Mouse (Mus musculus) hindbrain, embryonic 14.5 days (tissue): ENCODE results near the gene Jag2. TPM values are rescaled to one million over a fixed set of nuclear protein-coding genes. Genes with fewer than 3 reads are reported as not detected.

Experiments used
- ATAC-seq: fragments of 200-750 bp; cut with Nextera tagmentation; 2 replicates; pipeline ENCODE4 v1.8.0; 2017; ENCODE audit warnings: moderate number of reproducible peaks, mild to moderate bottlenecking, moderate TSS enrichment, moderate library complexity; ENCODE audit not compliant: low FRiP score
- DNase-seq: peaks from one replicate; pipeline ENCODE4 v3.0.0-alpha.2; 2015; ENCODE audit warnings: low spot score
- H3K27ac ChIP-seq: fragments of 300-500 bp; sonication (generic); 2 replicates; pipeline ENCODE4 v1.5.1; 2014; ENCODE audit warnings: mild to moderate bottlenecking, moderate library complexity
- H3K27me3 ChIP-seq: fragments of 300-500 bp; sonication (generic); 2 replicates; pipeline ENCODE4 v1.6.1; 2014; ENCODE audit warnings: mild to moderate bottlenecking, low read length, mixed read lengths; ENCODE audit not compliant: control insufficient read depth, insufficient read depth
- H3K36me3 ChIP-seq: fragments of 300-500 bp; sonication (generic); replicated peaks from 2 replicates; pipeline ENCODE4 v1.6.1; 2014; ENCODE audit not compliant: control insufficient read depth, insufficient read depth
- H3K4me1 ChIP-seq: fragments of 300-500 bp; sonication (generic); replicated peaks from 2 replicates; pipeline ENCODE4 v1.6.1; 2014; ENCODE audit warnings: antibody characterized with exemption, low read length, mixed read lengths; ENCODE audit not compliant: control insufficient read depth, insufficient read depth
- H3K4me2 ChIP-seq: fragments of 300-500 bp; sonication (generic); replicated peaks from 2 replicates; pipeline ENCODE4 v1.6.1; 2014; ENCODE audit warnings: mild to moderate bottlenecking, moderate library complexity
- H3K4me3 ChIP-seq: fragments of 300-500 bp; sonication (generic); replicated peaks from 2 replicates; pipeline ENCODE4 v1.5.1; 2014; ENCODE audit warnings: mild to moderate bottlenecking, low read length
- H3K9ac ChIP-seq: fragments of 300-500 bp; sonication (generic); 2 replicates; pipeline ENCODE4 v1.6.1; 2014
- H3K9me3 ChIP-seq: fragments of 300-500 bp; sonication (generic); 2 replicates; pipeline ENCODE4 v1.6.1; 2016; ENCODE audit warnings: low read length; ENCODE audit not compliant: control insufficient read depth
- WGBS: fragments of 180-500 bp; shearing (Covaris S2); extraction: QIAGEN DNeasy Blood & Tissue Kit; methylation state at CpG from one replicate; pipeline ENCODE4 v1.1.7; 2014; 5-methylcytosine and 5-hydroxymethylcytosine counted together
- polyA plus RNA-seq: library from polyadenylated mRNA; unstranded; fragments of >200 nt; fragmentation: Nextera tagmentation; extraction: Ambion mirVana; gene quantifications from 2 replicates; pipeline ENCODE4 v1.2.1, GENCODE M21; 2014

Gene Jag2
- polyA plus RNA-seq, 1 experiment from 2014 or later: 16.1 TPM

- Histone ChIP-seq H3K4me2 (no peak within 1 kb of the TSS), H3K4me3 (no peak within 1 kb of the TSS), H3K9me3 (no peaks in the 10 kb centered on the region), H3K27ac (no peak within 1 kb of the TSS), H3K4me1 (peaks cover 9% of the 10 kb centered on the region; the same call in 1 of the 2 replicates), H3K9ac (no peak within 1 kb of the TSS), H3K36me3 (no peaks in the 10 kb centered on the region), H3K27me3 (peaks cover 4% of the 10 kb centered on the region; the same call in 1 of the 2 replicates)
- no peak for ATAC-seq
- 69% methylated on average over 13 of the region's 13 CpGs for WGBS
- no peak for DNase-seq
Measured at GRCm38 (mm10) chr12:112868178-112869087, 61.1 kb downstream of the Jag2 start, which contains the start of gene Gpr132. TSS of gene Gpr132 (minus strand) at chr12:112868228.

- no peaks in the 10 kb centered on the region for H3K36me3 ChIP-seq
- peaks cover 4% of the 10 kb centered on the region; the same call in 1 of the 2 replicates for H3K27me3 ChIP-seq
- DNase-seq: no peak
- H3K4me1 ChIP-seq: peaks cover 9% of the 10 kb centered on the region; the same call in 1 of the 2 replicates
- H3K27ac ChIP-seq: no peak overlapping the region
- no peak for ATAC-seq
- H3K4me2 ChIP-seq: no peak overlapping the region
- H3K4me3 ChIP-seq: no peak overlapping the region
- H3K9me3 ChIP-seq: no peaks in the 10 kb centered on the region
- no peak overlapping the region for H3K9ac ChIP-seq
- WGBS: 84% methylated on average over 7 of the region's 7 CpGs
Measured at GRCm38 (mm10) chr12:112867106-112867674, 62.4 kb downstream of the Jag2 start.

GRCm38 (mm10) chr12:112866467-112867080, 63.0 kb downstream of the Jag2 start:
- no peak overlapping the region for H3K4me2 ChIP-seq
- peaks cover 4% of the 10 kb centered on the region; the same call in 1 of the 2 replicates for H3K27me3 ChIP-seq
- 79% methylated on average over 8 of the region's 8 CpGs for WGBS
- no peaks in the 10 kb centered on the region for H3K9me3 ChIP-seq
- no peaks in the 10 kb centered on the region for H3K36me3 ChIP-seq
- no peak overlapping the region for H3K27ac ChIP-seq
- no peak overlapping the region for H3K9ac ChIP-seq
- H3K4me3 ChIP-seq: no peak overlapping the region
- no peak for ATAC-seq
- peaks cover 9% of the 10 kb centered on the region; the same call in 1 of the 2 replicates for H3K4me1 ChIP-seq
- no peak for DNase-seq

GRCm38 (mm10) chr12:112864804-112865203, 64.8 kb downstream of the Jag2 start:
- ATAC-seq (no peak), DNase-seq (no peak)
- Histone ChIP-seq H3K4me1 (peaks cover 4% of the 10 kb centered on the region; the same call in 1 of the 2 replicates), H3K27ac (no peak overlapping the region), H3K27me3 (no peaks in the 10 kb centered on the region), H3K36me3 (no peaks in the 10 kb centered on the region), H3K9me3 (no peaks in the 10 kb centered on the region), H3K9ac (no peak overlapping the region), H3K4me3 (no peak overlapping the region), H3K4me2 (no peak overlapping the region)
- WGBS: 88% methylated on average over 7 of the region's 7 CpGs

GRCm38 (mm10) chr12:112861911-112862321, 67.7 kb downstream of the Jag2 start:
- Histone ChIP-seq H3K4me2 (no peak overlapping the region), H3K4me3 (no peak overlapping the region)
- no peak for ATAC-seq

GRCm38 (mm10) chr12:112860765-112861164, 68.8 kb downstream of the Jag2 start:
- no peak overlapping the region for H3K27ac ChIP-seq
- ATAC-seq (no peak), DNase-seq (no peak)
- H3K4me3 ChIP-seq: no peak overlapping the region
- H3K9me3 ChIP-seq: no peaks in the 10 kb centered on the region
- no peaks in the 10 kb centered on the region for H3K4me1 ChIP-seq
- H3K27me3 ChIP-seq: no peaks in the 10 kb centered on the region
- H3K4me2 ChIP-seq: no peak overlapping the region
- WGBS: 83% methylated on average over 7 of the region's 7 CpGs
- no peaks in the 10 kb centered on the region for H3K36me3 ChIP-seq
- no peak overlapping the region for H3K9ac ChIP-seq

More at GRCm38 (mm10) chr12:112861911-112862321, 67.7 kb downstream of the Jag2 start:
- H3K4me1 ChIP-seq: no peaks in the 10 kb centered on the region
- H3K27ac ChIP-seq: no peak overlapping the region
- H3K9me3 ChIP-seq: no peaks in the 10 kb centered on the region
- 59% methylated on average over 9 of the region's 9 CpGs for WGBS
- no peak for DNase-seq
- no peaks in the 10 kb centered on the region for H3K27me3 ChIP-seq
- no peaks in the 10 kb centered on the region for H3K36me3 ChIP-seq
- H3K9ac ChIP-seq: no peak overlapping the region

GRCm38 (mm10) chr12:112859930-112860329, 69.6 kb downstream of the Jag2 start:
- no peaks in the 10 kb centered on the region for H3K36me3 ChIP-seq
- no peaks in the 10 kb centered on the region for H3K9me3 ChIP-seq
- DNase-seq: no peak
- H3K4me1 ChIP-seq: no peaks in the 10 kb centered on the region
- no peak overlapping the region for H3K4me2 ChIP-seq
- no peak overlapping the region for H3K27ac ChIP-seq
- 83% methylated on average over 8 of the region's 8 CpGs for WGBS
- no peak for ATAC-seq
- no peak overlapping the region for H3K4me3 ChIP-seq
- no peaks in the 10 kb centered on the region for H3K27me3 ChIP-seq
- no peak overlapping the region for H3K9ac ChIP-seq

- 92% methylated on average over 9 of the region's 9 CpGs for WGBS
- no peak for ATAC-seq
Measured at GRCm38 (mm10) chr12:112858581-112859336, 70.8 kb downstream of the Jag2 start.

More at GRCm38 (mm10) chr12:112858581-112859336, 70.8 kb downstream of the Jag2 start:
- Histone ChIP-seq H3K27me3 (no peaks in the 10 kb centered on the region), H3K4me3 (no peak overlapping the region), H3K9me3 (no peaks in the 10 kb centered on the region), H3K9ac (no peak overlapping the region), H3K4me1 (no peaks in the 10 kb centered on the region), H3K4me2 (no peak overlapping the region), H3K27ac (no peak overlapping the region), H3K36me3 (no peaks in the 10 kb centered on the region)
- no peak for DNase-seq
